Mouse (Mus musculus) kidney, embryonic 14.5 days (tissue): ENCODE measurements around the gene Cdkal1. TPM values are rescaled to one million over a fixed set of nuclear protein-coding genes. Genes with fewer than 3 reads are reported as not detected.

ENCODE experiments used
- ATAC-seq: fragments of 200-750 bp; cut with Nextera tagmentation; 2 replicates; pipeline ENCODE4 v1.8.0; 2017; ENCODE audit warnings: moderate number of reproducible peaks, mild to moderate bottlenecking, moderate TSS enrichment, moderate library complexity; ENCODE audit not compliant: low FRiP score, low TSS enrichment
- H3K27ac ChIP-seq: fragments of 300-500 bp; sonication (generic); 2 replicates; pipeline ENCODE4 v1.5.1; 2014; ENCODE audit warnings: low read depth, mild to moderate bottlenecking, low read length, moderate library complexity, mixed read lengths
- H3K27me3 ChIP-seq: fragments of 300-500 bp; sonication (generic); 2 replicates; pipeline ENCODE4 v1.6.1; 2014; ENCODE audit warnings: mild to moderate bottlenecking, low read length; ENCODE audit not compliant: control insufficient read depth, insufficient read depth
- H3K36me3 ChIP-seq: fragments of 300-500 bp; sonication (generic); 2 replicates; pipeline ENCODE4 v1.6.1; 2014; ENCODE audit warnings: low read length, mixed read lengths; ENCODE audit not compliant: control insufficient read depth, insufficient read depth
- H3K4me1 ChIP-seq: fragments of 300-500 bp; sonication (generic); 2 replicates; pipeline ENCODE4 v1.6.1; 2014; ENCODE audit warnings: low read length, mixed read lengths; ENCODE audit not compliant: control insufficient read depth, insufficient read depth
- H3K4me2 ChIP-seq: fragments of 300-500 bp; sonication (generic); replicated peaks from 2 replicates; pipeline ENCODE4 v1.6.1; 2014; ENCODE audit warnings: low read depth, mild to moderate bottlenecking, low read length
- H3K4me3 ChIP-seq: fragments of 300-500 bp; sonication (generic); 2 replicates; pipeline ENCODE4 v1.5.1; 2014; ENCODE audit warnings: mild to moderate bottlenecking, low read length
- H3K9ac ChIP-seq: fragments of 300-500 bp; sonication (generic); 2 replicates; pipeline ENCODE4 v1.6.1; 2014; ENCODE audit warnings: low read depth, mild to moderate bottlenecking, low read length, moderate library complexity
- H3K9me3 ChIP-seq: fragments of 300-500 bp; sonication (generic); 2 replicates; pipeline ENCODE4 v1.6.1; 2016; ENCODE audit warnings: low read length; ENCODE audit not compliant: control insufficient read depth
- WGBS: fragments of 180-500 bp; shearing (Covaris S2); extraction: QIAGEN DNeasy Blood & Tissue Kit; methylation state at CpG from one replicate; pipeline ENCODE4 v1.1.7; 2014; 5-methylcytosine and 5-hydroxymethylcytosine counted together
- polyA plus RNA-seq: library from polyadenylated mRNA; unstranded; fragments of >200 nt; fragmentation: Nextera tagmentation; extraction: Ambion mirVana; gene quantifications from 2 replicates; pipeline ENCODE4 v1.2.1, GENCODE M21; 2014

Cdkal1 gene
- polyA plus RNA-seq, 1 experiment from 2014 or later, result 35.9 TPM

DNA sequence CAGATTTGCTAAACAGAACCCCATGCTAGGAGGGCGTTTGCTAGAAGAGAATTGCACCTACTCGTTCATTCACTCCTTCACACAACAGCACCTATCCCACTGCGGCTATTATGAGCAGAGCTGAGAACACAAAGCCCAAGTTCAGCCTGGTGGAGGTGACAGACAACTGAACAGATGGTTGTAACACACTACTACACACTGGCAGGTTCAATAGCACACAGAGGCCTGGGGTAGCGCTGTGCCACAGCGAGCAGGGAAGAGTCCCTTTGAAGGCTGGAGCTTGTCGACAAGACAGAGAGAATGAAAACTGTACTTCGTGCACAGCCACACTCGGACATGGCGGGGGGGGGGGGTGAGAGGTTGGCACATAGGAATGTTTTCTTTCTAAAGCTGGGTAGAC, 31.6 kb downstream of the Cdkal1 start:
- Histone ChIP-seq H3K36me3 (no peaks in the 10 kb centered on the region), H3K9me3 (no peaks in the 10 kb centered on the region), H3K9ac (no peak overlapping the region), H3K27me3 (no peaks in the 10 kb centered on the region), H3K4me2 (no peak overlapping the region), H3K4me3 (no peak overlapping the region), H3K4me1 (no peaks in the 10 kb centered on the region), H3K27ac (no peak overlapping the region)
- 52% methylated on average over 9 of the region's 9 CpGs for WGBS
- no peak for ATAC-seq

DNA sequence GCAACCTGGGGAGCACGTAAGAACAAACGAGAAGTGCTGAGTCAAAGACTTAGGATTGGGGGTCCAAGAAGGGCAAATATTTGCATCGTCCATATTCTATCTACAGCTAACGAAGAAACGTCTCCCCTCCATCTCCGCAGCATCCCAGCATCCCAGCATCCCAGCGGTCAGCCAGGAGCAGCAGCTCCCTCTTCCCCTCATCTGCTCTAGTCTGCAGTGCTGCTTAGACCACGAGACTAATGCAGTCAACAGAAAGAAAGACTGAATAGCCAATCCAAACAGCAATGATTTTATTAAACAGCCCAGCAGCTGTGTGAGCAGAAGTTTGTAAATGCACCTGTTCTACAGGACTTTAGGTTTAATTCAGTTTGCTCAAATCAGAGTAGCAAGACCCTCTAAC, 32.0 kb downstream of the Cdkal1 start:
- H3K9me3 ChIP-seq, result no peaks in the 10 kb centered on the region
- no peak overlapping the region for H3K9ac ChIP-seq
- no peak for ATAC-seq
- H3K4me1 ChIP-seq, result no peaks in the 10 kb centered on the region
- H3K4me3 ChIP-seq, result no peak overlapping the region
- H3K27me3 ChIP-seq, result no peaks in the 10 kb centered on the region
- H3K4me2 ChIP-seq, result no peak overlapping the region
- no peak overlapping the region for H3K27ac ChIP-seq
- 93% methylated on average over 8 of the region's 8 CpGs for WGBS
- H3K36me3 ChIP-seq, result no peaks in the 10 kb centered on the region

- H3K9ac ChIP-seq, result no peak overlapping the region
- no peak overlapping the region for H3K4me2 ChIP-seq
- no peak for ATAC-seq
- WGBS, result 93% methylated on average over 9 of the region's 9 CpGs
- H3K36me3 ChIP-seq, result no peaks in the 10 kb centered on the region
- no peaks in the 10 kb centered on the region for H3K27me3 ChIP-seq
- no peak overlapping the region for H3K27ac ChIP-seq
- H3K4me1 ChIP-seq, result no peaks in the 10 kb centered on the region
- H3K4me3 ChIP-seq, result no peak overlapping the region
- H3K9me3 ChIP-seq, result no peaks in the 10 kb centered on the region
Observed at GRCm38 (mm10) chr13:29819910-29820583, 35.4 kb downstream of the Cdkal1 start.

DNA sequence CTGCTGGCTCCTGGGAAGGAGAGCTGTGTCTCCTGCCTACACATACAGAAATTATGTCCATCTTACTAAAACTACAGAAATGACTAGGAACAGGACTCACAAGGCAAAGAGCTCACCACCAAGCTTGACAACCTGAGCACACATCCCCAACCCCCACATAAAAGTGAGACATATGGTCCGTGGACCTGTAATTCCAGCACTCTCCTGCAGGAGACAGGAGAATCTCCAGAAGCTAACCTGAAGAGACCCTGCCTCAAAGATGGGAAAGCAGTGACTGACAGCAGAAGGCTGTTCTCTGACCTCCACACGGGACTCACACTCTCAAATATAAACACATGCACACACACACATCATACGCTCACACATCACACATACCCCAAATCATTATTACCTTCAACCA, 36.3 kb downstream of the Cdkal1 start:
- Histone ChIP-seq H3K9ac (no peak overlapping the region), H3K4me2 (no peak overlapping the region), H3K27me3 (no peaks in the 10 kb centered on the region), H3K9me3 (no peaks in the 10 kb centered on the region), H3K36me3 (no peaks in the 10 kb centered on the region), H3K27ac (no peak overlapping the region), H3K4me3 (no peak overlapping the region), H3K4me1 (no peaks in the 10 kb centered on the region)
- ATAC-seq, result no peak
- 89% methylated on average over 3 of the region's 3 CpGs for WGBS

DNA sequence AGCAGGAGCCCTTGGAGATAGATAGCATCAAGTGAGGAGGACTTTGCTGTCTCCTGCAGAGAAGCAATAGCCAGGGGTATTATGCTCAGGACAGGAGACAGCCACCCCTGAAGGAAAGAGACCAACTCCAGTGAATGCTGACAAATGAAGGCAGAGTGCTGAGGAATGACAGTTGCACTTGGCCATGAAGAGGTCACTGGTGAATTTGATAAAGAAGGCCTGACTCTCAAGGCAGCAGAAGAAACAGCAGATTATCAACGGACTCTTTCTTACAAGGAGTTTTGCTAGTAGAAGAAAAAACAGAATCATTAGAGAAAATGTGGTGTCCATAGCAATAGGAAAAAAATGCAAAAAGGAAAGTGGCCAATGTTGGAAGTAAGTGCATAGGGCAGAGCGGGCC, 37.2 kb downstream of the Cdkal1 start:
- Histone ChIP-seq H3K9ac (no peak overlapping the region), H3K36me3 (no peaks in the 10 kb centered on the region), H3K27me3 (no peaks in the 10 kb centered on the region), H3K4me2 (no peak overlapping the region), H3K9me3 (no peaks in the 10 kb centered on the region), H3K27ac (no peak overlapping the region), H3K4me3 (no peak overlapping the region), H3K4me1 (no peaks in the 10 kb centered on the region)
- whole genome bisulfite sequencing, result 91% methylated on average over 2 of the region's 2 CpGs
- no peak for ATAC-seq

DNA sequence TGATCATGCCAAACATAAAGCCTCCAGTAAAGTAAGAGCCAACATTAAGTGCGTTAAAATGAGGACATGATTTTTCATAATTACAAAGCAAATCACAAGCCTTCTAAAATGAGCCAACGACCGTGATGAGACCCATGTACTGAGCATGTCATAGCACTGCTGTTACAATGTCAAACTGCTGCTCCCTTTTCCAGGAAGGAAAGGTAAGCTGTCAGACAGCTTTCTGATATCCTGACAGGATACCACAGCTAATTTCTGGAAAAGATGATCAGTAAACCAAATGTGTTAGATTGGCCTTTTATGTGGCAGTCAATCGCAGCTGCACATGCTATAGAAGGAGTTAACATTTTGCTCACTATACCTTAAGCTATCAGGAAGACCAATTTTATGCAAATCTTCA, 44.7 kb downstream of the Cdkal1 start:
- Histone ChIP-seq H3K4me1 (no peaks in the 10 kb centered on the region), H3K9me3 (no peaks in the 10 kb centered on the region), H3K4me2 (no peak overlapping the region), H3K27me3 (no peaks in the 10 kb centered on the region), H3K4me3 (no peak overlapping the region), H3K9ac (no peak overlapping the region), H3K27ac (no peak overlapping the region), H3K36me3 (no peaks in the 10 kb centered on the region)
- no peak for ATAC-seq
- 91% methylated on average over 4 of the region's 4 CpGs for WGBS

DNA sequence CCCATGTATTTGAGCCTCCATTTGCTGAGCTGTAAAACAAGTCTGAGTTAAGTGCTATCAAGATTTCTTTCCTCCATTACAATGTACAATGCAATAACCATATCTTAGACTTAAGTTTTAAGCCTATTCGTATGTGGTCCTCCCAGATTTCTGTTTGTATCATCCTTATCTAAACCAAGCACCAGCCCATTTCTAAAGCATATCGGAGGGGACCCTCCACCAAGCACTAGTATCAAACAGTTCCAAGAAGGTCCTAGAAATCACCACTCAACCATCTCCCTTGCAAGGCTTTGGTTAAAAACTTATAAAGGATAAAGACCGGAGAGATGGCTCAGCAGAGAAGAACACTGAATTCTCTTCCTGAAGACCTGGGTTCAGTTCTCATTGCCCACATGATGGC, 47.1 kb downstream of the Cdkal1 start:
- Histone ChIP-seq H3K36me3 (no peaks in the 10 kb centered on the region), H3K4me1 (no peaks in the 10 kb centered on the region), H3K27ac (no peak overlapping the region), H3K4me2 (no peak overlapping the region), H3K9me3 (no peaks in the 10 kb centered on the region), H3K4me3 (no peak overlapping the region), H3K9ac (no peak overlapping the region), H3K27me3 (no peaks in the 10 kb centered on the region)
- 93% methylated on average over 3 of the region's 3 CpGs for WGBS
- no peak for ATAC-seq

GRCm38 (mm10) chr13:29807930-29808329, 47.5 kb downstream of the Cdkal1 start:
- H3K4me2 ChIP-seq, result no peak overlapping the region
- WGBS, result 90% methylated on average over 3 of the region's 3 CpGs
- H3K27me3 ChIP-seq, result no peaks in the 10 kb centered on the region
- no peaks in the 10 kb centered on the region for H3K36me3 ChIP-seq
- no peaks in the 10 kb centered on the region for H3K9me3 ChIP-seq
- no peak overlapping the region for H3K9ac ChIP-seq
- no peak overlapping the region for H3K27ac ChIP-seq
- H3K4me1 ChIP-seq, result no peaks in the 10 kb centered on the region
- no peak for ATAC-seq
- no peak overlapping the region for H3K4me3 ChIP-seq

DNA sequence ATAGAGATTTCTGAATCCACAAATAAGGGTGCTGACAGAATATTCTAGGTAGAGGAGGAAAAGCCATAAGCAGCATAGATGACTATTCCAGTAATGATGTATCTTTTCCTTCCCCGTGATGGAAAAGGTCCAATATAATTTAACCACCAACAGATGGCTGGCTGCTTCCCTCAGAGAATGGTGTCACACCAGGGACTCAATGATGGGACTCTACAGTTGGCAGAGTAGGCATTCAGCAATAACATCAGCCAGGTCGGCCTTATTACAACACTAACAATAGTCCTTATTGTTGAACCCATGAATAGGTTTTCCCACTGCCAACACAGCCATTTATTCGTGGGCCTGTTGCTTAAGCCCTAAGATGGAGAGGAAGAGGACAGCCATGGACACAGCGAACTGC, 48.6 kb downstream of the Cdkal1 start:
- WGBS, result 86% methylated on average over 4 of the region's 4 CpGs
- Histone ChIP-seq H3K4me1 (no peaks in the 10 kb centered on the region), H3K4me3 (no peak overlapping the region), H3K9me3 (no peaks in the 10 kb centered on the region), H3K4me2 (no peak overlapping the region), H3K27me3 (no peaks in the 10 kb centered on the region), H3K36me3 (no peaks in the 10 kb centered on the region), H3K27ac (no peak overlapping the region), H3K9ac (no peak overlapping the region)
- no peak for ATAC-seq
